Mouse (Mus musculus) neural tube, embryonic 12.5 days (tissue): ENCODE data around the gene Chrd. TPM values are rescaled to one million over a fixed set of nuclear protein-coding genes. Genes with fewer than 3 reads are reported as not detected.

ENCODE experiments used
- ATAC-seq: fragments of 200-750 bp; cut with Nextera tagmentation; 2 replicates; pipeline ENCODE4 v1.8.0; 2017; ENCODE audit warnings: low read depth, mild to moderate bottlenecking, moderate TSS enrichment, moderate library complexity; ENCODE audit not compliant: low FRiP score
- H3K27ac ChIP-seq: fragments of 300-500 bp; sonication (generic); 2 replicates; pipeline ENCODE4 v1.5.1; 2016
- H3K27me3 ChIP-seq: fragments of 300-500 bp; sonication (generic); replicated peaks from 2 replicates; pipeline ENCODE4 v1.6.1; 2016; ENCODE audit warnings: mild to moderate bottlenecking
- H3K36me3 ChIP-seq: fragments of 300-500 bp; sonication (generic); 2 replicates; pipeline ENCODE4 v1.6.1; 2016; ENCODE audit warnings: mild to moderate bottlenecking
- H3K4me1 ChIP-seq: fragments of 300-500 bp; sonication (generic); 2 replicates; pipeline ENCODE4 v1.6.1; 2016
- H3K4me2 ChIP-seq: fragments of 300-500 bp; sonication (generic); replicated peaks from 2 replicates; pipeline ENCODE4 v1.6.1; 2016; ENCODE audit warnings: mild to moderate bottlenecking
- H3K4me3 ChIP-seq: fragments of 300-500 bp; sonication (generic); 2 replicates; pipeline ENCODE4 v1.5.1; 2016
- H3K9ac ChIP-seq: fragments of 300-500 bp; sonication (generic); 2 replicates; pipeline ENCODE4 v1.6.1; 2016; ENCODE audit warnings: mild to moderate bottlenecking
- H3K9me3 ChIP-seq: fragments of 300-500 bp; sonication (generic); 2 replicates; pipeline ENCODE4 v1.6.1; 2016; ENCODE audit warnings: mild to moderate bottlenecking
- WGBS: fragments of 180-500 bp; shearing (Covaris S2); methylation state at CpG from one replicate; pipeline ENCODE4 v1.1.7; 2016; 5-methylcytosine and 5-hydroxymethylcytosine counted together
- polyA plus RNA-seq: library from polyadenylated mRNA; unstranded; fragments of >200 nt; fragmentation: Nextera tagmentation; extraction: Ambion mirVana; gene quantifications from 2 replicates; pipeline ENCODE4 v1.2.1, GENCODE M21; 2016

Chrd gene
- polyA plus RNA-seq, 1 experiment from 2014 or later = 8.0 TPM

- Histone ChIP-seq H3K4me2 (peak overlapping the region; percentile 86), H3K4me3 (peak overlapping the region; percentile 58), H3K9ac (peak overlapping the region; percentile 76), H3K9me3 (no peaks in the 10 kb centered on the region), H3K4me1 (peaks cover 32% of the 10 kb centered on the region), H3K27ac (no peak overlapping the region), H3K36me3 (peaks cover 36% of the 10 kb centered on the region), H3K27me3 (no peaks in the 10 kb centered on the region)
- 23% methylated on average over 11 of the region's 11 CpGs for WGBS
- ATAC-seq = no peak
These were observed 18.4 kb upstream of the Chrd start for GRCm38 (mm10) chr16:20714307-20715080.

- WGBS = 55% methylated on average over 2 of the region's 2 CpGs
- Histone ChIP-seq H3K27me3 (no peaks in the 10 kb centered on the region), H3K4me3 (peak overlapping the region; percentile 58), H3K9ac (peak overlapping the region; percentile 76), H3K9me3 (no peaks in the 10 kb centered on the region), H3K36me3 (peaks cover 40% of the 10 kb centered on the region), H3K4me2 (peak overlapping the region; percentile 86), H3K27ac (no peak overlapping the region), H3K4me1 (peaks cover 32% of the 10 kb centered on the region)
- ATAC-seq = no peak
These were observed 17.8 kb upstream of the Chrd start for GRCm38 (mm10) chr16:20715161-20715560.

- peak overlapping the region; percentile 74; the same call in 1 of the 2 replicates for H3K27ac ChIP-seq
- H3K4me1 ChIP-seq = peaks cover 32% of the 10 kb centered on the region
- peaks cover 40% of the 10 kb centered on the region for H3K36me3 ChIP-seq
- H3K4me2 ChIP-seq = peak overlapping the region; percentile 86
- no peaks in the 10 kb centered on the region for H3K27me3 ChIP-seq
- peak overlapping the region; percentile 58 for H3K4me3 ChIP-seq
- H3K9me3 ChIP-seq = no peaks in the 10 kb centered on the region
- no peak; the same call in 1 of the 2 replicates for ATAC-seq
- H3K9ac ChIP-seq = peak overlapping the region; percentile 76
- 1% methylated on average over 12 of the region's 12 CpGs for WGBS
These were observed 17.4 kb upstream of the Chrd start for GRCm38 (mm10) chr16:20715566-20715965.

- peaks cover 32% of the 10 kb centered on the region for H3K4me1 ChIP-seq
- peak overlapping the region; percentile 74 for H3K27ac ChIP-seq
- peak overlapping the region; percentile 58 for H3K4me3 ChIP-seq
- H3K4me2 ChIP-seq = peak overlapping the region; percentile 86
- no peaks in the 10 kb centered on the region for H3K9me3 ChIP-seq
- ATAC-seq = peak; percentile 81
- H3K36me3 ChIP-seq = peaks cover 40% of the 10 kb centered on the region
- H3K27me3 ChIP-seq = no peaks in the 10 kb centered on the region
- peak overlapping the region; percentile 76 for H3K9ac ChIP-seq
- WGBS = under 1% methylated on average over 66 of the region's 68 CpGs
These were observed 16.7 kb upstream of the Chrd start for GRCm38 (mm10) chr16:20715976-20716840.

- ATAC-seq = no peak; the same call in none of the 2 replicates
- Histone ChIP-seq H3K27me3 (no peaks in the 10 kb centered on the region), H3K4me3 (peak overlapping the region; percentile 58), H3K9ac (peak overlapping the region; percentile 76), H3K4me1 (peaks cover 32% of the 10 kb centered on the region), H3K4me2 (peak overlapping the region; percentile 86), H3K9me3 (no peaks in the 10 kb centered on the region), H3K36me3 (peaks cover 40% of the 10 kb centered on the region), H3K27ac (peak overlapping the region; percentile 74)
- WGBS = under 1% methylated on average over 8 of the region's 8 CpGs
These were observed 16.1 kb upstream of the Chrd start for GRCm38 (mm10) chr16:20716841-20717180.

GRCm38 (mm10) chr16:20717181-20717977, 15.5 kb upstream of the Chrd start, which contains the start of the genes Polr2h and Clcn2:
TSS of gene Polr2h (plus strand) at chr16:20717665.
TSS of gene Clcn2 (minus strand) at chr16:20717746.
- H3K4me3 ChIP-seq = peak within 1 kb of the TSS; percentile 58
- under 1% methylated on average over 62 of the region's 62 CpGs for WGBS
- H3K36me3 ChIP-seq = peaks cover 40% of the 10 kb centered on the region
- peak within 1 kb of the TSS; percentile 74 for H3K27ac ChIP-seq
- ATAC-seq = peak; percentile 67
- no peaks in the 10 kb centered on the region for H3K9me3 ChIP-seq
- H3K4me2 ChIP-seq = peak within 1 kb of the TSS; percentile 86
- peak within 1 kb of the TSS; percentile 76 for H3K9ac ChIP-seq
- no peaks in the 10 kb centered on the region for H3K27me3 ChIP-seq
- peaks cover 32% of the 10 kb centered on the region for H3K4me1 ChIP-seq

GRCm38 (mm10) chr16:20717978-20718670, 14.8 kb upstream of the Chrd start:
- peak overlapping the region; percentile 76 for H3K9ac ChIP-seq

GRCm38 (mm10) chr16:20721808-20722207, 11.1 kb upstream of the Chrd start:
- H3K4me3 ChIP-seq = no peak overlapping the region
- H3K27me3 ChIP-seq = no peaks in the 10 kb centered on the region
- no peaks in the 10 kb centered on the region for H3K9me3 ChIP-seq
- no peak overlapping the region for H3K9ac ChIP-seq
- peaks cover 30% of the 10 kb centered on the region for H3K36me3 ChIP-seq
- peaks cover 10% of the 10 kb centered on the region for H3K4me1 ChIP-seq
- ATAC-seq = no peak
- WGBS = 88% methylated on average over 10 of the region's 10 CpGs
- H3K27ac ChIP-seq = no peak overlapping the region
- no peak overlapping the region for H3K4me2 ChIP-seq

More at GRCm38 (mm10) chr16:20717978-20718670, 14.8 kb upstream of the Chrd start:
- no peaks in the 10 kb centered on the region for H3K9me3 ChIP-seq
- 3% methylated on average over 18 of the region's 18 CpGs for WGBS
- H3K4me3 ChIP-seq = peak overlapping the region; percentile 58
- H3K27me3 ChIP-seq = no peaks in the 10 kb centered on the region
- peaks cover 32% of the 10 kb centered on the region for H3K4me1 ChIP-seq
- no peak overlapping the region for H3K27ac ChIP-seq
- peak overlapping the region; percentile 86 for H3K4me2 ChIP-seq
- H3K36me3 ChIP-seq = peaks cover 37% of the 10 kb centered on the region
- peak; percentile 11 for ATAC-seq

- no peak overlapping the region for H3K9ac ChIP-seq
- H3K27ac ChIP-seq = no peak overlapping the region
- WGBS = 85% methylated on average over 4 of the region's 4 CpGs
- no peak for ATAC-seq
- H3K27me3 ChIP-seq = no peaks in the 10 kb centered on the region
- H3K4me3 ChIP-seq = no peak overlapping the region
- H3K4me1 ChIP-seq = peaks cover 10% of the 10 kb centered on the region
- peaks cover 30% of the 10 kb centered on the region for H3K36me3 ChIP-seq
- no peaks in the 10 kb centered on the region for H3K9me3 ChIP-seq
- H3K4me2 ChIP-seq = no peak overlapping the region
These were observed 10.2 kb upstream of the Chrd start for GRCm38 (mm10) chr16:20722736-20723135.

GRCm38 (mm10) chr16:20723247-20723646, 9.7 kb upstream of the Chrd start:
- Histone ChIP-seq H3K27me3 (no peaks in the 10 kb centered on the region), H3K9me3 (no peaks in the 10 kb centered on the region), H3K36me3 (peaks cover 30% of the 10 kb centered on the region), H3K9ac (no peak overlapping the region), H3K4me1 (peaks cover 7% of the 10 kb centered on the region), H3K27ac (no peak overlapping the region), H3K4me2 (no peak overlapping the region), H3K4me3 (no peak overlapping the region)
- ATAC-seq = no peak
- 68% methylated on average over 4 of the region's 4 CpGs for WGBS

GRCm38 (mm10) chr16:20724338-20724748, 8.6 kb upstream of the Chrd start:
- no peaks in the 10 kb centered on the region for H3K9me3 ChIP-seq
- no peak overlapping the region for H3K4me2 ChIP-seq
- no peak overlapping the region for H3K9ac ChIP-seq
- H3K4me1 ChIP-seq = no peaks in the 10 kb centered on the region
- H3K4me3 ChIP-seq = no peak overlapping the region
- H3K27me3 ChIP-seq = no peaks in the 10 kb centered on the region
- WGBS = 28% methylated on average over 5 of the region's 5 CpGs
- H3K27ac ChIP-seq = no peak overlapping the region
- H3K36me3 ChIP-seq = peaks cover 30% of the 10 kb centered on the region
- peak; percentile 56; the same call in 1 of the 2 replicates for ATAC-seq
